Mouse (Mus musculus) cortical plate, adult 2 months (tissue): Measurements from ENCODE around the gene Rufy1. TPM values are rescaled to one million over a fixed set of nuclear protein-coding genes. Genes with fewer than 3 reads are reported as not detected.

Experiments
- H3K27ac ChIP-seq: fragments of 200-500 bp; 2 replicates; pipeline ENCODE4 v1.5.1; 2012; ENCODE audit warnings: low read length, control low read depth, inconsistent platforms; ENCODE audit not compliant: insufficient read depth
- H3K4me1 ChIP-seq: fragments of 200-500 bp; 2 replicates; pipeline ENCODE4 v1.6.1; 2011; ENCODE audit warnings: low read length; ENCODE audit not compliant: control insufficient read depth, insufficient read depth
- H3K4me3 ChIP-seq: fragments of 200-500 bp; 2 replicates; pipeline ENCODE4 v1.5.1; 2011; ENCODE audit warnings: mild to moderate bottlenecking, low read length, control low read depth; ENCODE audit not compliant: insufficient read depth
- CTCF ChIP-seq: fragments of 200-500 bp; IDR thresholded peaks from 2 replicates; pipeline ENCODE4 v1.5.1; 2011; ENCODE audit warnings: mild to moderate bottlenecking, control low read depth, low read length; ENCODE audit not compliant: insufficient read depth; ENCODE audit errors: extremely low read depth
- POLR2A ChIP-seq: fragments of 200-500 bp; IDR thresholded peaks from 2 replicates; pipeline ENCODE4 v1.6.1; 2011; ENCODE audit warnings: mild to moderate bottlenecking, low read length, control low read depth; ENCODE audit not compliant: insufficient read depth; ENCODE audit errors: extremely low read depth
- polyA plus RNA-seq: library from polyadenylated mRNA; depleted of rRNA; stranded (reverse); fragments of >200 nt; gene quantifications from 2 replicates; pipeline ENCODE4 v1.2.3, GENCODE M21; 2012

The Rufy1 gene
- polyA plus RNA-seq, 1 experiment: 37.5 TPM

- no peak overlapping the region for H3K27ac ChIP-seq
- TF ChIP-seq CTCF (no peak), POLR2A (no peak)
These were observed 2.0 kb upstream of the Rufy1 start for GRCm38 (mm10) chr11:50432896-50433295.

GRCm38 (mm10) chr11:50432069-50432440 is 1.1 kb upstream of the Rufy1 start:
- no peak overlapping the region for H3K27ac ChIP-seq
- H3K4me1 ChIP-seq: peaks cover 5% of the 10 kb centered on the region
- H3K4me3 ChIP-seq: no peak overlapping the region
- TF ChIP-seq CTCF: no peak
- no peak for TF ChIP-seq POLR2A

More at GRCm38 (mm10) chr11:50432896-50433295, 2.0 kb upstream of the Rufy1 start:
- Histone ChIP-seq H3K4me1 (peaks cover 5% of the 10 kb centered on the region), H3K4me3 (no peak overlapping the region)

GRCm38 (mm10) chr11:50431134-50432068 is 476 bp upstream of the Rufy1 start:
- Histone ChIP-seq H3K4me3 (peak overlapping the region; percentile 65), H3K27ac (peak overlapping the region; percentile 99), H3K4me1 (peaks cover 5% of the 10 kb centered on the region)
- no peak for TF ChIP-seq POLR2A
- TF ChIP-seq CTCF: no peak

- Histone ChIP-seq H3K27ac (no peak overlapping the region), H3K4me1 (peaks cover 2% of the 10 kb centered on the region; the same call in 1 of the 2 replicates), H3K4me3 (no peak overlapping the region)
- no peak for TF ChIP-seq POLR2A
- TF ChIP-seq CTCF: no peak
These were observed 4.9 kb downstream of the Rufy1 start for GRCm38 (mm10) chr11:50426056-50426455.

- H3K27ac ChIP-seq: no peak overlapping the region
These were observed 8.8 kb downstream of the Rufy1 start for GRCm38 (mm10) chr11:50421934-50422780.

GRCm38 (mm10) chr11:50421461-50421860 is 9.5 kb downstream of the Rufy1 start:
- peak overlapping the region; percentile 22 for H3K4me3 ChIP-seq
- TF ChIP-seq CTCF (no peak), POLR2A (no peak)
- H3K27ac ChIP-seq: no peak overlapping the region
- H3K4me1 ChIP-seq: no peaks in the 10 kb centered on the region

More at GRCm38 (mm10) chr11:50421934-50422780, 8.8 kb downstream of the Rufy1 start:
- H3K4me1 ChIP-seq: no peaks in the 10 kb centered on the region
- H3K4me3 ChIP-seq: peak overlapping the region; percentile 22
- TF ChIP-seq CTCF (no peak), POLR2A (peak; percentile 77)

GRCm38 (mm10) chr11:50417856-50418255 is 13.1 kb downstream of the Rufy1 start:
- Histone ChIP-seq H3K27ac (no peak overlapping the region), H3K4me1 (no peaks in the 10 kb centered on the region)
- TF ChIP-seq CTCF (no peak), POLR2A (no peak)

GRCm38 (mm10) chr11:50415563-50416241 is 15.2 kb downstream of the Rufy1 start:
- TF ChIP-seq POLR2A (no peak), CTCF (no peak)
- H3K27ac ChIP-seq: no peak overlapping the region
- H3K4me3 ChIP-seq: no peak overlapping the region
- no peaks in the 10 kb centered on the region for H3K4me1 ChIP-seq

More at GRCm38 (mm10) chr11:50417856-50418255, 13.1 kb downstream of the Rufy1 start:
- H3K4me3 ChIP-seq: no peak overlapping the region

- Histone ChIP-seq H3K4me3 (no peak overlapping the region), H3K4me1 (no peaks in the 10 kb centered on the region), H3K27ac (no peak overlapping the region)
- no peak for TF ChIP-seq POLR2A
- no peak for TF ChIP-seq CTCF
These were observed 23.7 kb downstream of the Rufy1 start for GRCm38 (mm10) chr11:50407235-50407634.
